Mouse (Mus musculus): ENCODE results near the gene Eif2b4. TPM values are rescaled to one million over a fixed set of nuclear protein-coding genes. Genes with fewer than 3 reads are reported as not detected.

Eif2b4 gene
- total RNA-seq, 1 experiment: 76.8 TPM

GRCm38 (mm10) chr5:31149781-31150180 lies 43.4 kb downstream of the Eif2b4 start:
- Histone ChIP-seq H3K9ac (ENCODE audit: insufficient read depth, low read depth, low read length, poor library complexity, severe bottlenecking) (no peak overlapping the region), H3K4me1 (ENCODE audit: control insufficient read depth in 2 of 2, insufficient read depth in 2 of 2, low read length in 2 of 2, poor library complexity in 1 of 2) (peaks cover 0 to 3% of the 10 kb centered on the region in 2 experiments; a peak in 1 of 4 replicates), H3K27ac (ENCODE audit: insufficient read depth, low read depth, low read length, poor library complexity, severe bottlenecking) (no peak overlapping the region), H3K9me3 (ENCODE audit: control insufficient read depth, insufficient read depth, low read depth, low read length) (no peaks in the 10 kb centered on the region), H3K4me3 (ENCODE audit: insufficient read depth in 1 of 2, low read depth in 1 of 2, low read length in 2 of 2, poor library complexity in 1 of 2, severe bottlenecking in 1 of 2) (no peak overlapping the region), H3K36me3 (ENCODE audit: control insufficient read depth, insufficient read depth, low read length, poor library complexity, severe bottlenecking) (peaks cover 8% of the 10 kb centered on the region; the same call in 1 of the 2 replicates)
- in situ Hi-C loops (cut with MboI; ENCODE audit: low sequenced_read_pairs in 2 of 2, unreplicated experiment in 2 of 2): no loop called here
- TF ChIP-seq HCFC1 (IDR thresholded peaks at IDR 0.05; ENCODE audit: borderline replicate concordance, insufficient read depth, low read length): no peak
- no peak for TF ChIP-seq MAFK (IDR thresholded peaks at IDR 0.05; ENCODE audit: insufficient read depth, low read depth, low read length)
- TF ChIP-seq ZNF384 (IDR thresholded peaks at IDR 0.05; ENCODE audit: low read depth, low read length): no peak
- TF ChIP-seq ZC3H11A (IDR thresholded peaks at IDR 0.05; ENCODE audit: borderline replicate concordance, low read depth, low read length): no peak
- TF ChIP-seq CHD2 (IDR thresholded peaks at IDR 0.05; ENCODE audit: low read depth, low read length): no peak
- DNase-seq (ENCODE audit: low read depth, low spot score): no peak

- Histone ChIP-seq H3K36me3 (ENCODE audit: control insufficient read depth, insufficient read depth, low read length, poor library complexity, severe bottlenecking) (0 out of 2 replicates have a peak, but pooled peaks cover 3% of the 10 kb centered on the region), H3K9me3 (ENCODE audit: control insufficient read depth, insufficient read depth, low read depth, low read length) (no peaks in the 10 kb centered on the region), H3K4me1 (ENCODE audit: control insufficient read depth in 2 of 2, insufficient read depth in 2 of 2, low read length in 2 of 2, poor library complexity in 1 of 2) (peaks cover 0 to 8% of the 10 kb centered on the region in 2 experiments; a peak in 1 of 4 replicates), H3K9ac (ENCODE audit: insufficient read depth, low read depth, low read length, poor library complexity, severe bottlenecking) (no peak overlapping the region), H3K4me3 (ENCODE audit: insufficient read depth in 1 of 2, low read depth in 1 of 2, low read length in 2 of 2, poor library complexity in 1 of 2, severe bottlenecking in 1 of 2) (peak overlapping the region; percentile 62 to 64; a peak in 3 of 4 replicates), H3K27ac (ENCODE audit: insufficient read depth, low read depth, low read length, poor library complexity, severe bottlenecking) (no peak overlapping the region)
- TF ChIP-seq HCFC1 (IDR thresholded peaks at IDR 0.05; ENCODE audit: borderline replicate concordance, insufficient read depth, low read length): no peak
- TF ChIP-seq CHD2 (IDR thresholded peaks at IDR 0.05; ENCODE audit: low read depth, low read length): no peak
- TF ChIP-seq MAFK (IDR thresholded peaks at IDR 0.05; ENCODE audit: insufficient read depth, low read depth, low read length): no peak
- DNase-seq (ENCODE audit: low read depth, low spot score): no peak
- in situ Hi-C loops (cut with MboI; ENCODE audit: low sequenced_read_pairs in 2 of 2, unreplicated experiment in 2 of 2): no loop called here
Observed at GRCm38 (mm10) chr5:31138968-31139425, 54.2 kb downstream of the Eif2b4 start.

- H3K4me3 ChIP-seq (ENCODE audit: insufficient read depth in 1 of 2, low read depth in 1 of 2, low read length in 2 of 2, poor library complexity in 1 of 2, severe bottlenecking in 1 of 2): peak within 1 kb of the TSS; percentile 62 to 64
- 0 out of 2 replicates have a peak, but pooled peaks cover 3% of the 10 kb centered on the region for H3K36me3 ChIP-seq (ENCODE audit: control insufficient read depth, insufficient read depth, low read length, poor library complexity, severe bottlenecking)
- in situ Hi-C loops (cut with MboI; ENCODE audit: low sequenced_read_pairs in 2 of 2, unreplicated experiment in 2 of 2): no loop called here
- no peak within 1 kb of the TSS for H3K27ac ChIP-seq (ENCODE audit: insufficient read depth, low read depth, low read length, poor library complexity, severe bottlenecking)
- no peak for DNase-seq (ENCODE audit: low read depth, low spot score)
- peak within 1 kb of the TSS; percentile 26; the same call in 1 of the 2 replicates for H3K9ac ChIP-seq (ENCODE audit: insufficient read depth, low read depth, low read length, poor library complexity, severe bottlenecking)
- TF ChIP-seq HCFC1 (IDR thresholded peaks at IDR 0.05; ENCODE audit: borderline replicate concordance, insufficient read depth, low read length) (no peak), ZC3H11A (IDR thresholded peaks at IDR 0.05; ENCODE audit: borderline replicate concordance, low read depth, low read length) (no peak), CHD2 (IDR thresholded peaks at IDR 0.05; ENCODE audit: low read depth, low read length) (no peak), MAFK (IDR thresholded peaks at IDR 0.05; ENCODE audit: insufficient read depth, low read depth, low read length) (no peak), ZNF384 (IDR thresholded peaks at IDR 0.05; ENCODE audit: low read depth, low read length) (no peak)
- H3K9me3 ChIP-seq (ENCODE audit: control insufficient read depth, insufficient read depth, low read depth, low read length): no peaks in the 10 kb centered on the region
- H3K4me1 ChIP-seq (ENCODE audit: control insufficient read depth in 2 of 2, insufficient read depth in 2 of 2, low read length in 2 of 2, poor library complexity in 1 of 2): peaks cover 0 to 8% of the 10 kb centered on the region in 2 experiments; a peak in 1 of 4 replicates
Observed at GRCm38 (mm10) chr5:31138241-31138967, 54.8 kb downstream of the Eif2b4 start, which contains the start of gene Ucn. Gene Ucn (minus strand): TSS chr5:31138829.

- H3K27ac ChIP-seq (ENCODE audit: insufficient read depth, low read depth, low read length, poor library complexity, severe bottlenecking): no peak overlapping the region
- H3K4me3 ChIP-seq (ENCODE audit: insufficient read depth in 1 of 2, low read depth in 1 of 2, low read length in 2 of 2, poor library complexity in 1 of 2, severe bottlenecking in 1 of 2): peak overlapping the region; percentile 62 to 64
- in situ Hi-C loops (cut with MboI; ENCODE audit: low sequenced_read_pairs in 2 of 2, unreplicated experiment in 2 of 2): no loop called here
- H3K36me3 ChIP-seq (ENCODE audit: control insufficient read depth, insufficient read depth, low read length, poor library complexity, severe bottlenecking): 0 out of 2 replicates have a peak, but pooled peaks cover 3% of the 10 kb centered on the region
- no peak overlapping the region for H3K9ac ChIP-seq (ENCODE audit: insufficient read depth, low read depth, low read length, poor library complexity, severe bottlenecking)
- H3K4me1 ChIP-seq (ENCODE audit: control insufficient read depth in 2 of 2, insufficient read depth in 2 of 2, low read length in 2 of 2, poor library complexity in 1 of 2): peaks cover 0 to 8% of the 10 kb centered on the region in 2 experiments; a peak in 1 of 4 replicates
- H3K9me3 ChIP-seq (ENCODE audit: control insufficient read depth, insufficient read depth, low read depth, low read length): no peaks in the 10 kb centered on the region
- TF ChIP-seq HCFC1 (IDR thresholded peaks at IDR 0.05; ENCODE audit: borderline replicate concordance, insufficient read depth, low read length): no peak
- no peak for TF ChIP-seq ZC3H11A (IDR thresholded peaks at IDR 0.05; ENCODE audit: borderline replicate concordance, low read depth, low read length)
- no peak for TF ChIP-seq CHD2 (IDR thresholded peaks at IDR 0.05; ENCODE audit: low read depth, low read length)
- no peak for TF ChIP-seq MAFK (IDR thresholded peaks at IDR 0.05; ENCODE audit: insufficient read depth, low read depth, low read length)
- no peak for TF ChIP-seq ZNF384 (IDR thresholded peaks at IDR 0.05; ENCODE audit: low read depth, low read length)
- no peak for DNase-seq (ENCODE audit: low read depth, low spot score)
Observed at GRCm38 (mm10) chr5:31137658-31138057, 55.6 kb downstream of the Eif2b4 start.

Other genes starting within 250 kb of the Eif2b4 start
- 14.7 and 21.5 TPM in 2 replicates for gene Cgref1, start 247.8 kb downstream of the Eif2b4 start, total RNA-seq (2012; rRNA removed)
- 94.2 and 96.4 TPM in 2 replicates for gene Preb, start 233.1 kb downstream of the Eif2b4 start, total RNA-seq (2012; rRNA removed)
- 0.05 and 0.27 TPM in 2 replicates for gene Tcf23, start 224.8 kb downstream of the Eif2b4 start, total RNA-seq (2012; rRNA removed)
- 53.7 and 64.5 TPM in 2 replicates for gene Atraid, start 145.1 kb downstream of the Eif2b4 start, total RNA-seq (2012; rRNA removed)
- gene Slc5a6, start 144.5 kb downstream of the Eif2b4 start, total RNA-seq (2012; rRNA removed): 44.1 and 51.3 TPM in 2 replicates
- 154 and 258 TPM in 2 replicates for gene Cad, start 138.7 kb downstream of the Eif2b4 start, total RNA-seq (2012; rRNA removed)
- 0.37 and 0.67 TPM in 2 replicates for gene Dnajc5g, start 87.1 kb downstream of the Eif2b4 start, total RNA-seq (2012; rRNA removed)
- 1.5 and 2.5 TPM in 2 replicates for gene Slc30a3, start 85.2 kb downstream of the Eif2b4 start, total RNA-seq (2012; rRNA removed)
- 1.3 and 2.3 TPM in 2 replicates for gene Trim54, start 76.7 kb downstream of the Eif2b4 start, total RNA-seq (2012; rRNA removed)
- gene Ucn, start 54.6 kb downstream of the Eif2b4 start, total RNA-seq (2012; rRNA removed): not detected in 2 replicates
- 43.1 and 45.7 TPM in 2 replicates for gene Mpv17, start 39.2 kb downstream of the Eif2b4 start, total RNA-seq (2012; rRNA removed)
- gene Gm29609, start 13.5 kb downstream of the Eif2b4 start, total RNA-seq (2012; rRNA removed): 3.1 and 6.3 TPM in 2 replicates
- 73.8 and 83.8 TPM in 2 replicates for gene Gtf3c2, start 13.3 kb downstream of the Eif2b4 start, total RNA-seq (2012; rRNA removed)
- 72.0 and 76.5 TPM in 2 replicates for gene Snx17, start 203 bp downstream of the Eif2b4 start, total RNA-seq (2012; rRNA removed)
- gene Zfp513, start 8.9 kb upstream of the Eif2b4 start, total RNA-seq (2012; rRNA removed): 15.2 and 18.5 TPM in 2 replicates
- gene Ppm1g, start 27.3 kb upstream of the Eif2b4 start, total RNA-seq (2012; rRNA removed): 285 and 294 TPM in 2 replicates
- gene Nrbp1, start 47.4 kb upstream of the Eif2b4 start, total RNA-seq (2012; rRNA removed): 42.4 and 53.1 TPM in 2 replicates
- not detected in 2 replicates for gene Gm9970, start 47.8 kb upstream of the Eif2b4 start, total RNA-seq (2012; rRNA removed)
- 10.5 and 24.6 TPM in 2 replicates for gene Krtcap3, start 58.3 kb upstream of the Eif2b4 start, total RNA-seq (2012; rRNA removed)
- 26.9 and 38.1 TPM in 2 replicates for gene Ift172, start 97.7 kb upstream of the Eif2b4 start, total RNA-seq (2012; rRNA removed)
- 14.2 and 23.2 TPM in 2 replicates for gene Fndc4, start 102.7 kb upstream of the Eif2b4 start, total RNA-seq (2012; rRNA removed)
- gene Gckr, start 104.0 kb upstream of the Eif2b4 start, total RNA-seq (2012; rRNA removed): 0.04 TPM in 1 of 2 replicates, not detected in the other

Measured in ES-E14 (cell line).